9 mouse cellular contexts compared by ENCODE assay signal in the genomic region with DNA sequence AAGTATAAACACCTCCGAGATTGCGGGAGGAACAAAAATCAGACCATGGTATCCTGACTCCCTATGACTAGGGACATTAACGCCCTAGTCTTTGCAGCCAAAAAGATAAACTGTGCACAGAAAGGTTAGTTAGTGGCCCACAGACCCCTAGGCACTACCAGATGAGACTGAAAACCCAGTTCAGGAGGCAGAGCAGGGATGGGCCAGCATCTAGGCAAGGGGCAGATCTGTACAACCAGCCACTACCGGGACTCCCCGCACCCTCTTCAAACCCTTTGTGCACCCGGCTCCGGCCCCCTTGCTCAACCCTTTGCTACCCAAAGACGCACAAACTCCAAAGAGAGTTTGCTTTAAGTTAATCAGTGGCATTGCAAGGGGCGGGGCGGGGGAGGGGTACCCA. TPM values are rescaled to one million over a fixed set of nuclear protein-coding genes. Genes with fewer than 3 reads are reported as not detected.
A peak's percentile ranks its signal among the peaks of the same experiment; 100 is the strongest.
DNase-seq lines count a peak whose midpoint lies in the region; ATAC-seq lines count a peak whose summit lies in the region.
"Had no signal": no experiment of that assay in that cellular context is flagged by ENCODE, and none has a peak within 500 bp of the region (broad histone marks: within the 10 kb centered on the region; RNA-seq: fewer than 3 reads in every experiment).

No protein-coding gene starts in this region.

- no peak for DNase-seq in heart, embryonic 10.5 days (ENCODE audit: low spot score)
- DNase-seq in heart, postnatal 25 days (ENCODE audit: low spot score): no peak
- peak; percentile 43 for DNase-seq in midbrain, embryonic 10.5 days (ENCODE audit: low spot score)
- no peak for DNase-seq in midbrain, embryonic 14.5 days
- DNase-seq in liver, embryonic 11.5 days (ENCODE audit: low spot score): peak; percentile 49
- DNase-seq in adrenal gland, adult 2 months: no peak
- no peak for DNase-seq in urinary bladder, adult 2 months (ENCODE audit: low spot score)
- DNase-seq: cerebellum, adult 9-10 months had no signal

- H3K9me3 ChIP-seq in heart, embryonic 10.5 days: no peaks in the 10 kb centered on the region
- H3K9me3 ChIP-seq in midbrain, embryonic 10.5 days (replicated peaks): no peaks in the 10 kb centered on the region
- no peaks in the 10 kb centered on the region for H3K9me3 ChIP-seq in midbrain, embryonic 14.5 days (ENCODE audit: control insufficient read depth, low read length)
- H3K9me3 ChIP-seq in liver, embryonic 11.5 days (ENCODE audit: control insufficient read depth, low read length): no peaks in the 10 kb centered on the region

- H3K27ac ChIP-seq in heart, embryonic 10.5 days: peak overlapping the region; percentile 16; the same call in 1 of the 2 replicates
- H3K27ac ChIP-seq in midbrain, embryonic 10.5 days (replicated peaks): no peak overlapping the region
- H3K27ac ChIP-seq in midbrain, embryonic 14.5 days (replicated peaks; ENCODE audit: low read depth, low read length): no peak overlapping the region
- H3K27ac ChIP-seq in liver, embryonic 11.5 days (ENCODE audit: low read depth, low read length): no peak overlapping the region; the same call in 1 of the 2 replicates

- 3% methylated on average over 10 of the region's 10 CpGs for WGBS in heart, embryonic 10.5 days
- 1% methylated on average over 10 of the region's 10 CpGs for WGBS in midbrain, embryonic 10.5 days
- WGBS in midbrain, embryonic 14.5 days: 1% methylated on average over 10 of the region's 10 CpGs
- WGBS in liver, embryonic 11.5 days: 2% methylated on average over 10 of the region's 10 CpGs

- H3K4me2 ChIP-seq in midbrain, embryonic 14.5 days (ENCODE audit: low read length): no peak overlapping the region
- peak overlapping the region; percentile 68 for H3K4me2 ChIP-seq in liver, embryonic 11.5 days

- peak overlapping the region; percentile 36 for H3K4me3 ChIP-seq in heart, embryonic 10.5 days
- no peak overlapping the region for H3K4me3 ChIP-seq in midbrain, embryonic 10.5 days
- H3K4me3 ChIP-seq in midbrain, embryonic 14.5 days (replicated peaks; ENCODE audit: low read depth, low read length): no peak overlapping the region
- peak overlapping the region; percentile 58 for H3K4me3 ChIP-seq in liver, embryonic 11.5 days (ENCODE audit: low read depth, low read length)

- intact Hi-C loops in heart, postnatal 25 days (cut with DNase I): loop anchor here (10.0 kb wide), 3 partner anchors 161 to 321 kb away; a partner anchor contains a TSS

- H3K4me1 ChIP-seq in heart, embryonic 10.5 days: peaks cover 37% of the 10 kb centered on the region
- peaks cover 49% of the 10 kb centered on the region for H3K4me1 ChIP-seq in midbrain, embryonic 10.5 days
- H3K4me1 ChIP-seq in midbrain, embryonic 14.5 days (ENCODE audit: control insufficient read depth, insufficient read depth, low read length): peaks cover 19% of the 10 kb centered on the region
- H3K4me1 ChIP-seq in liver, embryonic 11.5 days (replicated peaks; ENCODE audit: control insufficient read depth, insufficient read depth, low read length): no peaks in the 10 kb centered on the region

- no peaks in the 10 kb centered on the region for H3K36me3 ChIP-seq in heart, embryonic 10.5 days
- H3K36me3 ChIP-seq in midbrain, embryonic 10.5 days: no peaks in the 10 kb centered on the region
- H3K36me3 ChIP-seq in midbrain, embryonic 14.5 days (ENCODE audit: control insufficient read depth, insufficient read depth, low read length): no peaks in the 10 kb centered on the region
- H3K36me3 ChIP-seq in liver, embryonic 11.5 days (ENCODE audit: control insufficient read depth, insufficient read depth, low read length): no peaks in the 10 kb centered on the region

- H3K9ac ChIP-seq in midbrain, embryonic 14.5 days (replicated peaks; ENCODE audit: low read length): no peak overlapping the region
- no peak overlapping the region for H3K9ac ChIP-seq in liver, embryonic 11.5 days (ENCODE audit: low read depth, low read length)

- ATAC-seq in midbrain, embryonic 14.5 days (ENCODE audit: low FRiP score, low TSS enrichment): no peak
- peak; percentile 42 for ATAC-seq in liver, embryonic 11.5 days (replicated peaks; ENCODE audit: low FRiP score)
- ATAC-seq in granulocyte monocyte progenitor cell, adult 5-6 weeks (replicated peaks; ENCODE audit: poor library complexity, severe bottlenecking): no peak

- peaks cover 77% of the 10 kb centered on the region for H3K27me3 ChIP-seq in heart, embryonic 10.5 days (ENCODE audit: insufficient read depth, poor library complexity, severe bottlenecking)
- H3K27me3 ChIP-seq in midbrain, embryonic 10.5 days (ENCODE audit: low read depth, poor library complexity, severe bottlenecking): peaks cover 88% of the 10 kb centered on the region
- H3K27me3 ChIP-seq in midbrain, embryonic 14.5 days (ENCODE audit: control insufficient read depth, insufficient read depth, low read length): peaks cover 76% of the 10 kb centered on the region
- peaks cover 64% of the 10 kb centered on the region for H3K27me3 ChIP-seq in liver, embryonic 11.5 days (replicated peaks; ENCODE audit: control insufficient read depth, insufficient read depth, low read length)

RNA-seq across cellular contexts. Expression of a gene that starts 14.4 kb away (rescaled TPM):
- 0.12 and 1.6 TPM in 2 replicates for polyA plus RNA-seq in heart, embryonic 10.5 days (2016; fragmentation: Nextera tagmentation; extraction: Ambion mirVana)
- 1 to 10 TPM in 1 of 2 experiments, under 1 TPM in 1; 0.95 to 1.3 TPM for total RNA-seq in heart, postnatal 25 days (2021)
- polyA plus RNA-seq in midbrain, embryonic 10.5 days (2016; fragmentation: Nextera tagmentation; extraction: Ambion mirVana): 0.20 and 0.27 TPM in 2 replicates
- polyA plus RNA-seq in midbrain, embryonic 14.5 days (2014; fragmentation: Nextera tagmentation; extraction: Ambion mirVana): 1.6 and 1.7 TPM in 2 replicates
- polyA plus RNA-seq in liver, embryonic 11.5 days (2014; fragmentation: Nextera tagmentation; extraction: Ambion mirVana): 4.9 and 5.3 TPM in 2 replicates
- total RNA-seq in granulocyte monocyte progenitor cell, adult 5-6 weeks (2014; fragmentation: Nextera tagmentation): not detected in 2 replicates
- not detected in 2 replicates for total RNA-seq in granulocyte monocyte progenitor cell, adult 5-6 weeks (2017)
- 1 to 10 TPM; 1.3 to 1.7 TPM for total RNA-seq in adrenal gland, adult 2 months (2021)
- 0.69 and 1.2 TPM in 2 replicates for polyA plus RNA-seq in adrenal gland, adult 2 months (2012; rRNA removed)
- 1.1 and 1.3 TPM in 2 replicates for polyA plus RNA-seq in urinary bladder, adult 2 months (2012; rRNA removed)

Comparison
In these comparisons a context has a peak if more than half of its experiments do, and no peak if none do; other contexts are left out.
1. DNase-seq: peak in midbrain, embryonic 10.5 days (single experiment) and liver, embryonic 11.5 days (single experiment); none in heart, embryonic 10.5 days (single experiment), heart, postnatal 25 days (single experiment), midbrain, embryonic 14.5 days (single experiment), adrenal gland, adult 2 months (single experiment) and urinary bladder, adult 2 months (single experiment).
2. H3K4me3 ChIP-seq: peak in heart, embryonic 10.5 days (single experiment) and liver, embryonic 11.5 days (single experiment); none in midbrain, embryonic 10.5 days (single experiment) and midbrain, embryonic 14.5 days (single experiment).